Mouse (Mus musculus): ENCODE results near the gene Plod1.

- no peak for TF ChIP-seq CTCF (IDR thresholded peaks at IDR 0.05; ENCODE audit: insufficient read depth, low read depth, low read length)
- no peak for TF ChIP-seq POLR2A (IDR thresholded peaks at IDR 0.05; ENCODE audit: insufficient read depth, low read depth, low read length)
Measured at GRCm38 (mm10) chr4:147979441-147979860, 42.9 kb upstream of the Plod1 start.

Measured in olfactory bulb, adult 2 months (tissue).